Mouse (Mus musculus): ENCODE results near the gene Hormad2.

DNA sequence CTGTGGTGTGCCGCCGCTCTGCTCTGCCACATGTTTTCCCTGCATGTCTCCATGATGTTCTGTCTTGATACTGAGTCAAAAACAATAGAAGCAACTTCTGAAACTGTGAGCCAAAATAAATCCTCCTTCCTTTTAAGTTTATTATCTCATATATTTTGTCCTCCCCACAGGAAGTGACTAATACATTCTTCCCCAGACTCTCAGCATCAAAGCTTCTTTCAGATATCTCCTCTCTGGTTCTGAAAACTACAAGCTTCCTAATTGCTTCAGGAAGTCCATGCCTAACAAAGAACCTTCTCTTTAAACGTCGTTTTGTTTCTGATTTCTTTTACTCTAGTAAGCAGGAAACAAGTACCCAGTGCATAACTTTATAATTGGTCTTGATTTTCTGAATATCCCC lies 6.4 kb downstream of the Hormad2 start:
- TF ChIP-seq CTCF (conservative IDR thresholded peaks at IDR 0.05; ENCODE audit: low read length) (no peak), NANOG (IDR thresholded peaks at IDR 0.05; ENCODE audit: borderline replicate concordance, low read length) (no peak)
